Mouse (Mus musculus): ENCODE data around the gene Wwtr1. TPM values are rescaled to one million over a fixed set of nuclear protein-coding genes. Genes with fewer than 3 reads are reported as not detected.

The Wwtr1 gene
- total RNA-seq, 2 experiments from 2014 or later = 0.13 TPM; not detected in 1

DNA sequence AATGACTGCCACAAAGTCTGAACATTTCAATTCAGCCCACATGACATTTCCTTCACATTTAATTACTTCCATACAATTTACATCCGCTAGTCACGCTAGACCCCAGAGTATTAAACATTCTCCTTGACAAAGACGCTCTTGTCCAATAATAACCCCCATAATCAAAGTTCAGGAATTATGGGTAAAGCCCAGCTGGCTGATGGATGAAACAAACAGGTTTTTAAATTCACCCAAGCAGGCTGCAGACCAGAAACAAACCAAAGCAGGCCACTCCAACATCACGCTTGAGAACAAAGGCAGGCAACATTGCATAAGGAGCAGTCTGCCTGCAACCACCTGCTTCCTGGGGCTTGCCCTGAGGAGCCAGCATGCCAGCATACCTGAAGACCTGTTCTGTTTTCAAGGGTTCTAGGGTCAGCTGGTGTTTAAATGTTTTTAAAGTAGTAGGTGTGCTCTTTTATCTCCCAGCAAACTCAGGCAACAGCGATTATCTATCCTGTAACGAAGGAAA is 12.7 kb downstream of the Wwtr1 start:
- no peak for ATAC-seq (ENCODE audit: poor library complexity, severe bottlenecking)

DNA sequence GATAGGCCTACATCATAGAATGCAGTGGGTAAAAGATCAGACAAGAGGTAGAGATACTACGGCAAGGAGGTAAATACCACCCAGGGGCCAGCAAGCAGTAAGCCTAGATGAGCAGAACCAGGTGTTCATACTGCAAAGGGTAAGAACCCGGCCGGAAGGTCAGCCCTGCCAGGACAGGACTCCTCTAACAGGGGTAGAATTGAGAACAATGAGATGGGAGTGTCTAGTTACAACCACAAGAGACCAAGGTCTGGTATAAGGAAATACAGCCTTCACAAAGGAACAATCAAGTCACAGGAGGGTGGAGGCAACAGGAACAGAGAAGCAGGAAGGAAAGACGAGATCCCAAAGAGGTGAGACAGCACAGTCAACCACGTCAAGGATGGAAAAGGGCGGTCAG is 16.9 kb downstream of the Wwtr1 start:
- ATAC-seq (ENCODE audit: poor library complexity, severe bottlenecking) = no peak

DNA sequence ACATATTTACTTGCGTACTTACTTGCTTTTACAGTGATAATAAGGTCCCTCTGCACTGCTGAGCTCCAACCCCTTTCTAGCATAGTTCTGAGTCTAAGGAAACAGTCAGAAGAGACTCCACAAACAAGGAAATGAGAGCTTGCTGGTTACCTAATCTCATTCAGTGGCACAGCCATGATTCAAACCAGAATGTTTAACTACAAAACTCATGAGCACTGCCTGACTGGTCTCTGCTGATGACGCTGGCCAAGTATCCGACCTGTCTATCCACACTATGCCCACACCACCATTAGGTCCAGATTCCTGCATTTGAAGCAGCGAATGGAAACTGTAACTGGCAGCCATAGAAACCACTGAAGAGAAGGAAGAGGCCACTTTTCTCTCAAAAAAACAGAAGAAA is 18.3 kb downstream of the Wwtr1 start:
- no peak for ATAC-seq (ENCODE audit: poor library complexity, severe bottlenecking)

DNA sequence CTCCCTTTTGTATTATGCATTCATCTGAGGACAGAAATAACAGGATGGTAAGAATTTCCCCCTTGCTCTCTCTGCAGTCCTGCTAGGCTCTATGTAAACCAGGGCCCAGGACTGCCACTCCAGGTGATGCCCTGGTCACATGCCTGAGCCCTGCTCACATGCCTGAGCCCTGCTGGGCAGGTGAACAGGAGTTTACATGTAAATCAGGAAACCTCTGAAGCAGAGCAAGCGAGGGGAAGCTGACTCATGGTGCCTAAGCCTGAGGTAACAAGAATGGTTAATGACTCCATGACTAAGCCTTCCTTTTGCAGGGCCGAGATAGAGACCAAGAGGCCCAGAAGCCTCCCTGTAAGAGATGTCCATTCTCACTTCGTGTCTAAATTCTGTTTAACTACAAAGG is 20.1 kb downstream of the Wwtr1 start:
- ATAC-seq (ENCODE audit: poor library complexity, severe bottlenecking) = no peak

DNA sequence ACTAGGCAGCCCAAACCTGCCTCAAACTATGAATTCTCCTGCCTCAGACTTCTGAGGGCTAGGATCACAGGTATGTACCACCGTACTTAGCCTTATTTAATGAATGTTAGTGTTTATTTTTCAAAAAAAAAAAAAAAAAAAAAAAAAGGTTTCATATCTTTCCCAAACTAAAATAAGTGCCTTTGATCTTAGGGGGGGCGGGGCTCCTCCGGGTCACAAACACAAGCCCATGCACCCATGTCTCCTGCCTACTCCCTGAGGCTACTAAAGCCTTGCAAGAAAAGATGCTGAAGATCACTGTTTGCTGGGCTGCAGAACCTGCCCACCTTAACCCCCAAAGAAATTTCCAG is 20.8 kb downstream of the Wwtr1 start:
- no peak for ATAC-seq (ENCODE audit: poor library complexity, severe bottlenecking)

DNA sequence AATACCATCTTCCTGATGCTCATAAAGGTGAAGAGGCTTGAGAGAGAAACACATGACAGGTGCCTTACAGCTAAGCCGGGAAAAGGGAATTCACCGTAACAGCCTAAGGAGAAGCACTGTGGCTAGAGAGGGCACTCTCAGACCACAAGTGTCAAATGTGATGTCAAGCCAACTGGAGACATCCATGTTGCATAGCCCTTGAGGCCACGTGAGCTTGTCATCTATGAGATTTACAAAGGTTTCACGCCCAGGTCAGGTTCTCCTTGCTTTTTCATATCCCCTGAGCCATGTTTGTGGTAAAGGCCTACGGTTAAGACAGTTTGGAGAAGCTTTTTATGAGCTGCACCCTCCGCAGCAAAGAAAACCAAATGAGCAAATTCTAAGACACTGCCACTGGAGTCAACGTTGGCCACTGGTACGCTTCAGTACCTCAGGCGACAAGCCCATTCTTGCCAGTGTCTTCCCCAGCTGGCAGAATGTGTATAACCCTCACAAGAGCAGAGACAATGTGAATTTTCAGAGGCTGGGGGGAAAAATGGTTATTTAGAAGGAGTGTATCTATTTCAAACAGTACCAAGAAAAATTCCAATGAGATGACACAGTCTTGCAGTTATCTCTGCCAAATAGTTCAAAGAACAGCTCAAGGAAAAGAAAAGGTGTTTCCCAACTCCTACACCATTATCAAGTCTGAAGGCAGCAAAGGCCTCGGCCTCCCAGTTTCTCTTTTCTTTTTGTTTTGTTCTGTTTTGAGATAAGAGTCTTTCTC is 21.4 kb downstream of the Wwtr1 start:
- no peak for ATAC-seq (ENCODE audit: poor library complexity, severe bottlenecking)

DNA sequence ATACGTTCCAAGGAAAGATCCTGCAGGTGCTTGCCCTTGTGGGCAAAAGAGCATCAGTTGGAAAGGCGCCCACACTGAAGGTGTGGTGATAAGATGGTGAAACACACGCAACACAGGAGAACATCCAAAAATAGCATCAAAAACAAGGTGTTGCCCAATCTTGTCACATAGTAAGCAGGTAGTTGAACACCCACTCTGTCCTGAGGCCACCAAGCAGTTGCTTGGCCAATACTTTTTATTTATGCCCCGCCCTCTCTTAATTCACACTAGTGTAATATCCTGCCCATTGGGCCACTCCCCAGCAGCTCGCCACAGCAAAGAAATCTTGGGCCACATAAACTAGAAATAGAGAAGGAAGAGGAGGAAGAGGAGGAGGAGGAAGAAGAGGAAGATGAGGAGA is 22.6 kb downstream of the Wwtr1 start:
- ATAC-seq (ENCODE audit: poor library complexity, severe bottlenecking) = no peak

DNA sequence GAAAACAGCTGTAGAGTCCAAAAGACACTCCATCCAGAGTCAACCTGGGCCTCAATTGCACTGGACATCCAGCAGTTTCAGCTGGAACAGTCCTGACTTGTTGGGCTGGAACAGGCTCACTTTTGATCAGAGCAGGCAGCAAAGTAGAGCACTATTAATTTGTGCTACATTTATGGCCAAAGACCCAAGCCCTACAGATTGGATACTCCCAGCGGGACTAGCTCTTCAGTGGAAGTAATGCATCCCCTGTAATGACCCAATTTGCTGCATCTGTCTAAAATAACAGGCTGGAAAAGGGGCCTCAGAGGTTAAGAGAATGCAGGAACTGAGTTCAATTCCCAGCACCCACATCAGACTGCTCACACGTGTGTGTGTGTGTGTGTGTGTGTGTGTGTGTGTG is 24.5 kb downstream of the Wwtr1 start:
- no peak for ATAC-seq (ENCODE audit: poor library complexity, severe bottlenecking)

DNA sequence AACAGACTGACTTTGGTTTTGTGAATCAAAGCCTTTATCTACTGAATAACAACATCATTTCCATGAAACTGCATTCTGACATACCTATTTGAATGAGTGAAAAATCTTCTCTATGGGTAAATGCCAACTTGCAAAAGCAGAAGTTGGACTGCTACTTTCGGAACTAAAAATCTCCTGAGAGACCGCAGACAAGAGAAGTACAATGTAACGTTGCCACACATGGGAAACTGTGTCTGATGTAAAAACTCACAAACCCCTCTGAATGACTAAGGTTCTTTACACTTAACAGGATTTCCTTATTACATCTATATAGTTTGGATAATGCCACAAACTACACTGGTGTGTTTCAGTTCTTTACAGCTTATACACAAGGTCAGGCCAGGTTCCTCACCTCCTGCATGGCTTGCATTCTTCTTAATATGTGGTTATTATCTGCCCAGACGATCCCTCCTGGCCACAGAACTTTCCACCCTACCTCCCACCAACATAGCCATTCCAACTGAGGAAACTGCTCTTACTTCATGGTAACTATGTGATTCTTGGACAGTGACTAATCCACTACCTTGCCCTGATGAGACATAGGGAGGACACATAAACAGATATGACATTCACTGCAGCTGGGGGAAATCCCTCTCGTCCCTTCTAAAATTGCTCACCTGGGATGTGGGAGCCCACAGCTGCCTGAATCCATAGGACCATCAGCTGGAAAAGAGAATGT is 25.1 kb downstream of the Wwtr1 start:
- peak; percentile 92 for ATAC-seq (ENCODE audit: poor library complexity, severe bottlenecking)

DNA sequence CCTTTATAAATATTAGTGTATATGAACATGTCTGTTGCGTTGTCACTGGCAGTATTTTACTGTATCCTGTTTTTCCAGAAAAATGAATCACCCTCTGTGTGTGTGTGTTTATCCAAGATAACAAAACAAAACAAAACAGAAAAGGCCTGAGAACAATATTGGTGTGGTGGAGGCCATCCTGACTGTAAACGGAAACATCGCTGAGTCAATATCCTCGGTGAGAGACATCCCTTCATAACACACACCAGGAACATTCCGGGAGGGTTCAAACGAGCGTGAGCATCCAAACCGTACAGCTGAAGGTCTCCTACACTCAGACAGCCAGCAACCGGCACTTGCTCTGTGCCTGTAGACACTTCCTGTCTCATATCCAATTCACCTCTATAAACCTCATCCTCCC is 31.6 kb downstream of the Wwtr1 start:
- ATAC-seq (ENCODE audit: poor library complexity, severe bottlenecking) = no peak

DNA sequence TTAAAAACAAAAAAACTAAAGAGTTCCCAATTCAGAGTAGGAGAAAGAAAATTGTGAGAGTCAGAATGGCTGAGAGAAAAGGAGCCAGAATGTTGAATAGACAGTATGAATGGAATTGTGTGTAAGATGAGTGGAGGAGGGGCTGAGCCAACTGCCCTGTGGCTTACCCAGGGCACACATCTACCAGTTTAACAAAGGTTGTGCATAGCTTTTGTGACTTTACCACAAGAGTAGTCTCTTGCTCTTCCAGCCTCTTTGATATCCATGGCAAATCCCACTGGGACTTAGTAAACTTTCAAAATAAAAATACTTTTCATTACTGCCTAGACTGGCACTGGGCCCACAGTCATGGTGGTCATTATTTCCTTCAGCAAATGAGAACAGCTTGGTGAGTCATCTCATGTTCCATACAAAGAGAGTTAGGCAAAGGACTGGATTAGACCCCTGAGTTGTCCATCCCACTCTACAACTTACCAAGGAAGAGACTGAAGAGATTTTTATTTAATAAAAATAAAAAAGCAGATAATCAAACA is 32.8 kb downstream of the Wwtr1 start:
- no peak for ATAC-seq (ENCODE audit: poor library complexity, severe bottlenecking)

DNA sequence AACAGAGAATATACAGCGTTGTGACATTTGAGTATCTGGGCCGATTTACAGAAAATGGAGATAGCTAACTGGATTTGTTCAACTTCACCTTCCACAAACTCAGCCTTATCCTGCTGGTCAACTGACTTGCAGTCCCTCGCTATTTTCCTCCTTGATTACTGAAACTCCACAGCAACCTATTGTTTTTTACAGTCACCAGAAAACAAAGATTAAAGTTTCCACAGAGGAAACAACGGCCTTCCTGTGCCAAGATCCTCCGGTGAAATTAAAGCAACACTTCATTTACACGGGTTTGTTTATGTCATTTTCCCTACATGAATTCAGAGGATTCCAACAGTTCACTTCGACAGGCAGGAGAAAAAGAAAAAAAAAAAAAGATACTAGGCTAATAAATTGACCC is 34.5 kb downstream of the Wwtr1 start:
- ATAC-seq (ENCODE audit: poor library complexity, severe bottlenecking) = no peak

DNA sequence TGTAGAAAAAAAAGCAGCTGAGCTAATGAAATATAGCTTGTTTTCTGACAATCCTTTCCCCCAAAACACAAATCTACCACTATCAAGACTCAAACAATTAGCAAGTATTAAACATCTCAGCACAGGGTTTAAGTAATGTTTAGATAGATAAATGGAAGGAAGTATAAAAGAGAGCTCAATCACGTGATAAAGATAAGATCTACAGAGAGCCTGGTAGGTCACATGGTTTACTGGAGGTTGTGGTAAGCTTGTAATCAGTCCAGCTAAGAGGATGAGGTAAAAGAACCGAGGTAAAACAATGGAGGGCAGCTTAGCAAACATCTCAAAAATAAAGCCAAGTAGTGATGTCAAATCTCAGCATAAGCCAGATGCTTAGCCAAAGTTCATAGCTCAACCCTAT is 35.2 kb downstream of the Wwtr1 start:
- ATAC-seq (ENCODE audit: poor library complexity, severe bottlenecking) = no peak

DNA sequence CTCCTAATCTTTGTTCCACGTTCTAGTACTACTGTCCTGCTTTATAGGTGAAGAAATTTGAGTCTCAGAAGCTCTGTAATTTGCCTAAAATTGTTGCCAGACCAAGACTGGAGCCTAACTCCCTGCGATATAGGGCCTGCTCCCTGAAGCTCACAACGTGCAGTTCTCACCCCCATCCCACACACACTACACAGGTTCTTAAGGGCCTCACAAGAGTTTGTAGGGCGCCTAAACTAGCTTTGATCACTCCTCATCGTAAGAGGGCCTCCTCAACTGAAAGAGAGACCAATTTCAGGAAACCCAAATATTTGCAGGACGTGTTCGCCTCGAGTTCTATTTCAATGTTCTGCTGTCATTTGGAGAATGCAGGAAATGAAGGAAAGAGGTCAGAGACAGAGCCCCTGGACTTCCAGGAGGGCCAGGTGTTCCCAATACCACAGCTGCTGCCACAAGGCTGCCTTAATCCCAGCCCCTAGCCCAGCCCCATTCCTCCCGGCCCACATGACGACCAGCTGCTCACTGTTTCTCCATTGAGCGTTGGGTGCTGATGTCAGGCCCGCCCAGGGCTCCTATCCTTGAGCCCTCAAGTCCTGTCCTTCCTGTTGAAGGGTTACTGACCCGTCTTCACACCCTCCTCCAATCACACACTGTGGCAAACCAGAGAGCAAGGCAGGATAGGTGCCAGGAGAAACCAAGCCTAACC is 40.1 kb downstream of the Wwtr1 start:
- ATAC-seq (ENCODE audit: poor library complexity, severe bottlenecking) = no peak

DNA sequence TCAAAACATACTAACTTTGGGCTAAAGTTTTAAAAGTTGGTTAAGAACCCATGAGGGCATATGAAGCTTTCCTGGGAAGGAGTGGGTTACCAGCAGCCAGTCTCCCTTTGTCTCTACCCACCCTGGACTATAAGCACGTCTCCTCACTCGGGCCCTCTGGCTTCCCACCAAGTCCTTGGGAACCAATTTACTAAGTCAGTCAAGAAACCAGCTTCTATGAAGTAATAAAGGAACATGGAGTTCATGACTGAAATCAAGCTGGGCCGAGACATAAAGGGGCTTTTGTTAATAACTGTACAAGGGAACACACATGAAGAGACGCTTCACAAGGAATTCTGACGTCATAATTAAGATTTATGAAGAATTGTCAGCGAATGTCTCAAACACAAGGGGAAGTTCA is 41.3 kb downstream of the Wwtr1 start:
- ATAC-seq (ENCODE audit: poor library complexity, severe bottlenecking) = no peak

DNA sequence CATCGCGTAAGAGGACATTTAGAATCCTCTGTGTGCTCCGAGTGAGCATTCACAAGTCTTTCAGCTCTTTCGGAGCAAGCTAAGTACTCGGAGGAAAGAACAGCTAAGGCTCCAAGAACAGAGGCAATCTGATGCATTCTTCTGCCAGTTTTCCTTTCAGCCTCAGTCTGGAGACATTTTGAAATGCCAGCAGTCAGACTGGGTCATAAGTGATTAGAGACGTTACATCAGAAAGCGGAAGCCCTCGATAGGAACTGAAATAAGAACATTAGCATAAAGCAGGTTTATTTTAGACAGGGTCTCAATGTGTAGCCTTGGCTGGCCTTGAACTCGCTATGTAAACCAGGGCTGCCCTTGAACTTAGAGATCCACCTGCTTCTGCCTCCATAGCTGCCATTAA is 41.8 kb downstream of the Wwtr1 start:
- no peak for ATAC-seq (ENCODE audit: poor library complexity, severe bottlenecking)

DNA sequence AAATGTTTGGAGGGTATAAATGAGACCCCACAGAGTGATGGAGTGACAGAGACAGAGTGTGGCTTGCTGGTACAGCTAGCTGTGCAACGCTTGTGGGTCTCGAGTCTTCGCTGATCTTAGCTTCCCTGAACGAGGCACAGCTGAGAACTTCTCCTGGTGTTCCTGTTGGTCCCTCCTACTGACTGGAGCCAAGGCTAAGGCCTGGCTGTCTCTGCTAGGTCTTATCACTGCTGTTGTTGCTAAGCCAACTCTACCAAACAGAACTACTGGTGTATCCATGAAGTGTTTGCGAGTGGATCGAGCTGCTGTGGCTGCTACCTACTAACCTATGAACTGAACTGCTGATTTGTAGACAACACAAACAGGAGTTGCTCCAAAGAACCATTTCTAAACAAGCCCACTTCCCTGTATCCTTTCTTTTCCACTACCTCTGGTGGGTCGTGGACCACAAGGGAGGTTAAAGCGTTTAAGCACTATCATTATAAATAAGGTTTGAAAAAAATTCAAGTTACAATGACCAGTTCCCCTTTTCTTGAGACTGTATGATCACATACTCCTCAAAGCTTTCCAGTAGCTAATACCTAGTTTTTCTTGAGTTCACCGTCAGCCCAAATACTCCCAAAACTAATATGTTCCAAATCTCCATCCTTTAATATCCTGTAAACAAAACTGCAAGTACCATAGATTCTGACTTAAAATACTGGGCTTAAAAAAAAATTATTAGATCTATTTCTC is 42.6 kb downstream of the Wwtr1 start:
- no peak for ATAC-seq (ENCODE audit: poor library complexity, severe bottlenecking)

DNA sequence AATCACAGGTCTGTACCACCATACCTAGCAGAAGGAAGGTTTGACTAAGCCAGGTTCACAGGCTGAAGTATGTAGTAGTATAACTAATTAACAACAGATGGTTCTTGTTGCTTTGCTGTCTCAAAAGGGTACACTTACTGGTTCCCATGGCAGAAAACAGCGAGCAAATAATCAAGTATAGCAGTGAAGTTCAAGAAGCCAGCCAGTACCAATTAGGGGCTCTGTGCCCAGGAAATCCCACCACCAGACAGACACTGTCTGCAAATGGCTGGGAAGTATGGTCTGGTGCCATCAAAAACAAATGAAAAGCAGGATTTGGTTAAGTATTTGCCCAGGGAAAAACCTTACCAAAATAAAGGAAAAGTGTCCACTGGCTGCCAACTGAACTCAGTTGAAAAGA is 44.9 kb downstream of the Wwtr1 start:
- ATAC-seq (ENCODE audit: poor library complexity, severe bottlenecking) = no peak

DNA sequence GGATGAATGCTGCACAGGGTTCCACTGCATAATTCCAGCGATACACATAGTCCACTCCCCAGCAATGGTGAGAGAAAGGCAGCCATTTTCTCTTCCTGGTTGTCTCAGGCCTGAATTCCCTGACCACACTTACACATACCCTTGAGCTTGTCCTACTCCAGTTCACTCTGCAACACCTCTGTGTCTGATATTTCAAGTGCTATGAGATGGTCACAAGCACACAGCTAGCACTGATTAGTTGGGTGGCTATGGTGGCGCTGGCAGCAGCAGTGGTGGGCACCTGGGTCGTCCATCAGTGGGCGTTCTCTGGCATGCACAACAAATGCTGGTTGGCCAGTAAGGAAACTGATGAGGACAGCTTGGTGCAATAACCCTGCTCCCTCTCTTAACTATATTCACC is 45.5 kb downstream of the Wwtr1 start:
- no peak for ATAC-seq (ENCODE audit: poor library complexity, severe bottlenecking)

DNA sequence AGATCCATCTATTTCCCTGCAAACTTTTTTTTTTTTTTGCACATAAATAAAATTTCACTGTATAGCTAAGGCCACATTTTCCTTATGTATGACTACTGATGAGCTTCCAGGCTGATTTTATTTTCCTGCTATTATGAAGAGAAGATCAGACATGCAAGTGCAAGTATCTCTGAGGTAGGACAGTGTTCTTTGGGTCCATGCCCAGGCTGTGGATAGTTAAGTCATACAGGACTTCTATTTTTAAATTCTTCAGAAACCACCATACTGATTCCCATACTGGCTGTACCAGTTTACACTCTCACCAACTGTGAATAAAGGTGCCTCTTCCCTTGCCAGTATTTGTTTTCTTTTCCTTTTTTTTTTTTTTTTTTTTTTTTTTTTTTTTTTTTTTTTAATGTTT is 48.6 kb downstream of the Wwtr1 start:
- ATAC-seq (ENCODE audit: poor library complexity, severe bottlenecking) = no peak

DNA sequence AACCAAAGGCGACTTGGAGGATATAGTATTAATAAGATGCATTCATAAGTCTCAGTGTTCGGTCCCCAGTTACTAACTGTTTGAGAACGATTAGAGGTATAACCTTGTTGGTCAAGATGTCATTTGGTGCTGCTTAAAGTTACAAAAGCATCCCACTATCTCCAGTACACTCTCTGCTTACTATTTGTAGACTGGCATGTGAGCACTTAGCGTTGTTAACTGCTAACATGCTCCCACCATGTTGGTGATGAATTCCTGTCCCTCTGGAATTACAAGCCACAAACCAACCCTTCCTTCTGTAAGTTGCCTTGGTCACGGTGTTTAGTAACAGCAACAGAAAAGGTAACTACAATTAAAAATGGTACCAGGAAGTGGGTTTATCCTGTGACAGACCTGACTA is 52.6 kb downstream of the Wwtr1 start:
- ATAC-seq (ENCODE audit: poor library complexity, severe bottlenecking) = no peak
